Mouse (Mus musculus): ENCODE data around the gene Raf1.

DNA sequence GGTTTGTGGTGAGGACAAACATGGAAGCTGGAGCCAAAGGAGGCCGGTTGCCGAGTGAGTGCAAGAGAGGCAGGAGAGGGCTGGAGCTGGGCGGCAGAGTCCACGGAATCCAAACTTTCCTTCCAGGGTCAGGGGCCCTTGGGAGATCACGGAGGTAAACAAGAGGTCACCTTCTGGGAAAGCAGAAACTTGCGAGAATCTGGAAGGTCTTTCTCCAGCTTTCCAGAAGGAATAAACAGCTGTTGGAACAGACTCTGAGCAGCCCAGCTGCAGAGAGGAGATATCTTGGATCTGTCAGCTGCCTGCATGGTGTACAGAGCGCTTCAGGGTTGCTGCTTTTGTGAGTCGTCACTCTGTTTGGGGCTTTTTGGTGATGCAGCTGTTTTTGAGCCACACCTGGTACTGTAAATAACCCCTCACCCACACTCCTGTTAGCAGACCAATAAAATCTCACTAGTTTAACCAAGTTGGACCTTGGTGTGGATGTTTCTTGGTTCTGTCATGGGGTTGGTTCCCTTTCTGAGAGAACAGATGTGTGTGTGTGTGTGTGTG, 40.7 kb upstream of the Raf1 start:
- TF ChIP-seq CTCF (IDR thresholded peaks at IDR 0.05; ENCODE audit: low read depth) (no peak), EP300 (IDR thresholded peaks at IDR 0.05; ENCODE audit: low read depth) (no peak)
